Mouse (Mus musculus) megakaryocyte progenitor cell, adult 5-6 weeks (primary cell): ENCODE measurements around the gene Ccdc91. TPM values are rescaled to one million over a fixed set of nuclear protein-coding genes. Genes with fewer than 3 reads are reported as not detected.

Experiments
- ATAC-seq: replicated peaks from 2 replicates; pipeline ENCODE4 v1.8.0; 2016; ENCODE audit warnings: mild to moderate bottlenecking, moderate TSS enrichment, inconsistent platforms; ENCODE audit not compliant: poor library complexity
- total RNA-seq, 2 experiments: library from RNA; stranded (forward) in 1 of 2; stranded (reverse) in 1 of 2; fragments of 157-497, 149-512 nt in 1 of 2; fragments of 200-1000 nt in 1 of 2; gene quantifications; 2 replicates each; pipeline versions ENCODE4 v1.2.3 to v1.2.4; 2015 to 2017

Gene Ccdc91
- total RNA-seq, 2 experiments from 2014 or later = 4.6 to 29.4 TPM

DNA sequence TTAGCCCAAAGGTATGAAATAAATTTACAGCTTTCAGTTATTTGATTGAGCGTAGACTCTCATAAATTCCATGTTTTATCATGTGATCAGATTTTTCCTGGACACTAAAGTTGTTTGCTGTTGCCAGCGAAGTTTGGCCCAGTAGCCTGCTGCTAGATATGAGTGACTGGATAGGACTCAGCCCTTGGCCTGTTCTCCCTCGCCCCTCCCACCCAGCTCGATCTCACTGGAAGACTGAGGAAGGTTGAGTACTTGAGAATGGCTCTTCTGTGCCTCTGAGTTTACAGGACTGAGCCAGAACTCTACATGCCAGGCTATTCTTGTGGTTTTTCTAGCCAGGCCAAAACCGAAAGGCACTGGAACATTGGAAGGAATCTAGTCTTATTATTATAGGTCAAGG lies 93.6 kb downstream of the Ccdc91 start:
- no peak for ATAC-seq

DNA sequence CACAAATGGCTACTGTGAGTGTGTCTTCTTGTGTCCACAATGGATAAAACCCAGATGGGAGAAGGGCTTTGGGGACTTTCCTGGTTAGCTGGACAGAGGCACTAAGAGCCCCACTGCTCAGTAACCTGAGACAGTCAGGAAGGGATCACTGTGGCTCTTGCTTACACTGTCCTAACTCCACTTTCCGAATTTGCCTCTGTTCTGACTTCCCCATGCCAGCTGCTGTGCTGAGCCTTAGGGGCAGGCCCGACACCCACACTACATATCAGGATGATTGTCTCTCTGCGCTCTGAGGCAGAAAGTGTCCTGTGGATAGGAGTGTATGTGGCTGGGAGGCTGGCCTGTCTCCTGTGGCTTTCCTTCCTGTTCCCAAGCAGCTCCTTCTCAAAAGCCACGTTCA lies 97.5 kb downstream of the Ccdc91 start:
- no peak for ATAC-seq

DNA sequence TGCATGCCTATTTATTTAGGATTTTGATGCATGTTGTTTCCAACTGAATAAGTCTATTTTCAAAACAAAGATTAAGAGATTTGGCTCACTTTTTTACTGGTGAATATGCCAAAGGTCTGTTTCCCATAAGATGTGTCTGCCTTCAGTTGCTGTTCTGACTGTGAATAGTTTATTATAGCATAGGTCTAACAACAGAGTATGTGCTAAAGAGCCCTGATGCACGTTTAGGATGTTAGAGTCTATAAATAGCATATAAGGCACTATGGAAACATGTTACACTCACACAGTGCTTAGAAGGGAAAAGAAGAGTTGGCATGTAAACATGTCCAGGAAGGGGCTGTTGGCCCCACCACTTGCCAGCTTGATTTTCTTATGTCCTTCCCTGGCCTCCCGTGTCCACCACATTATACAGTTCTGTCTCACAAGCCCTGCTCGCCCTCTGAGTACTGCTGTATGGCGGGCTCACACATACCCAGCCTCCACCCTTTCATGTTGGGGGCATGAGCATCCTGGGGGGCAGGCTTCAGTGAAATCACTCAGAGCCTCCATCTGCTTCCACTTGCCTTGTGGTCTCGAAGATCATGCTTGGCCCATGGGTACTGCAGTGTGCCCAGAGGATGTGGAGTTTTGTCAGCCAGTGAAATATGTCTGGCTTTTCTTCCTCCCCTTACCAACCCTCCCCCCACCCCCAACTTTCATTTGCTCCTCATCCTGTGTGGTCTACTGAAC lies 99.0 kb downstream of the Ccdc91 start:
- ATAC-seq = peak; percentile 54

DNA sequence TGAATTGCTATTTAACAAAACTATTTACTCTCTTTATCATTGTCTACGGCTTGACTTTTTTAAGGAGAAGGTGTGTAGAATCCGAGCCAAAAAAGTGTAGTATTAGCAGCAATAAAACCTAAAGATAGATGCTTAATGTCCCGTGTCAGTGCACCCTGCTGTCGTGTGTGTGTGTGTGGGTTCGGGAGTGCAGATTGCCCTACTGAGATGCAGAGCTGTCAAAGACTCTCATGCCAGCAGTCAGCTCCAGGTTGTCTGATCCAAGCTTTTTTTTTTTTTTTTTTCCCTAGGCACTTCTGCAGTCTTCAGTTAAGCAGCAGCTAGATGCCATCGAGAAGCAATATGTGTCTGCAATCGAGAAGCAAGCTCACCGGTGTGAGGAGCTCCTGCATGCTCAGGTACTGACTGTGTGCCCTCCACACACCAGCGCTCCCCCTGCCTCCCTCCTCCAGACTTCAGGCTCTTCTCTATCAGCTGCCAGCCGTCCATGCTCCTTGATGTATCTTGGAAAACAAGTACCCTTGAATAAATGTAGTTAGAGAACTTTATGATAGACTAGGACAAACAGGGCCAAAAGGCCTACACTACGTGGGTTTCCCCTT lies 99.7 kb downstream of the Ccdc91 start:
- no peak for ATAC-seq

DNA sequence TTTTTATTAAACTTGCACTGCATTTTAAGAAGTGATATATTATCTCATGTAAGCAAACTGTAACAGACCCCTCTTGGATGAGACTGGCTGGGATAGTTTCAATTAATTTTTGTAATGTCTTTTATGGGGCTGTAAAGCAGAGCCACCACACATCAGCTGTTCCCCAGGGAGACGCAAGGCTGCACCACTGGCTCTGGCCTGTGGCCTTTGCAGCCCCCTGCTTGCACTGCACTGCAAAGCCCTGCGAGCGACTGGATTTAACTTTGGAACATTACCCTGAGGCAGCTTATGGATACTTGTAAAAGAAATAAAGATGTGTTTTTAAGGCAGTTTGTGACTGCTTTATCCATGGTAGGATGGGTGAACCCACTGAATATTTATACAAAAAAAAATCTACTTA lies 112.0 kb downstream of the Ccdc91 start:
- no peak for ATAC-seq

DNA sequence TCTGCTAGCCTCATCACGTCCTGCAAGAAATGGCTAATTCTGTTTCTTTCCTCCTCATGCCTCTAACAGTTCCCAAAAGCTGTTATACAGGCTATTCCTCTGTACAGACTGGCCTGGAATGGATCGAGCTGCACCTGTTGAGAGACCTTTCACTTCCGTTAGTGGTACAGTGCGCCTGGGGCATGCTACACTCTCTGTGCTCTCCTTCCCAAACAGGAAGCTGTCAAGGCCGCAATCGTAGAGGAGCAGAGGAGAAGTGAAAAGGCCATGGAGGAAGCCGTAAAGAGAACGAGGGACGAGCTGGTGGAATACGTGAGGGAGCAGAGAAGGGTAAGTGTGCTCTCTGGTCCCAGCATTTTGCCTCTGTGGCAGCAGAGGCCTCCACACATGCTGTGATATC lies 131.0 kb downstream of the Ccdc91 start:
- ATAC-seq = peak; percentile 90

DNA sequence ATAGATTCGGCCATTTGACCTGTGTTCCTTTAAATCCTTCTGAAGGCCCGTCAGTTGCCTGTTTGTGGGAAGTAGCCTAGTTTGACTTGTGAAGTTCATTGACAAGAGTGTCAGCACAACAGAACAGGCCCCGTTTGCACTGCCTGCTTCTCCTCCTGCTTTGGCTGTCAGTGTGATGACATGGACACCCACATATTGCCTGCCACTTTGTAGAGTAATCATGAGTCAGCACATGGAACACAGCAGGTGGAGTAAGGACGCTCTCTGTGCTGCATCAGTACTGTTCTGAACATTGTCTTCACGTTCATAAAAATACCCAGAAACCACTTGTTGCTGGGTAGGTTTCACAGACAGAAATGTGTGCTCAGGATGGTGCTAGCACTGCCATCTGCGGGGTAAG lies 132.0 kb downstream of the Ccdc91 start:
- ATAC-seq = 0 out of 2 replicates have a peak, but pooled peaks have one; percentile 13

DNA sequence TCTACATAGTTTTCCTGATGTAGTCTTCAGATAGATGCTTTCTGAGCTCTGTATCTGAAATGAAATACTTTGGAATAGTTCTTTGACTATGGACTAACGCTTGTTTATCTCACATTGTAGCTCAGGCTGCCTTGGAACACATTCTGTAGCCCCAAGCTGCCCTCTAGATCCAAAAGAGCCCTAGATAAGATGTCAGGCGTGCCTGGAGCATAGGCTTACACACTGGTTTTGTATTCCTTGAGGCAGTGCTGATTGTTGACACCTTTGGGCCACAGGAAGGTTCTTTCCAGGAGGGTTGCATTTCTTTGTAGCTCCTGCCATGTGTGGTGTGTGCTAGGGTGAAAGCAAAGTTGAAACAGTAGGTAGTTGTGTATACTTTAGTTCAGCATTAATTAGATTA lies 139.7 kb downstream of the Ccdc91 start:
- no peak for ATAC-seq

DNA sequence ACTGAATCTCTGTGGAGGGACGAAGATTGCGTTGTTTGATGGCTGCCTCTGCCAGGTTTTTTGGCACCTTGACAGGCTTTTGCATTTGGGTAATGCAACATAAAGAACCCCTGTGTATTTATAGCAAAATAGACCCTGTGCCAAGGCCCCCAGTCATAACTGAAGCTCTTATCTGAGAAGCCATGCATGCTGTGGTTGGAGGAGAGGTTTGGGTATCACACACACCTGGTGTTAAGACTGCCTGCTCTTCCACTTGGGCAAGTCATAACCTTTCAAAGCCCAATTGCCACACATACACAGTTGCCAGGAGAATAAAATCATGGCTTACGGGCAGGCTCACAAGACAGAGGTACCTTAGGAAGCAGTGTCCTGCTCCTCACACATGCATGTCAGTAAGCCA lies 147.5 kb downstream of the Ccdc91 start:
- peak; percentile 71 for ATAC-seq

DNA sequence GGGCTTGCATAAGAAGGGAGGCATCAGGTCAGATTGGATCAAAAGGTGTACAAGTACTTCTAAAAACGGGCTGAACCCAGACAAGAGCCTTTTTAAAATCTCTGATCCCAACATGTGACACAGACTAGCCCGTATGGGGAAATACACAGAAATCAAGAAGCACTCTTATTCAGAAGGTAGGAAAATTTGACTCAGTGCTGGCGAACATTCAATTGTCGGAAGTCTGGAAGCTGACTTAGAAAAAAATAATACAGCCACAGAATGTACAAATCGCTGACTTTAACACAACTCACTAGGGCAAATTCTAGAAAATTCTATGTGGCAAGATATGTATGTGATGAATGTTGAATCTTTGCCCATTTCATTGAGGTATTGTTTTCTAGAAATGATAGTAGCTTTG lies 160.8 kb downstream of the Ccdc91 start:
- ATAC-seq = no peak

DNA sequence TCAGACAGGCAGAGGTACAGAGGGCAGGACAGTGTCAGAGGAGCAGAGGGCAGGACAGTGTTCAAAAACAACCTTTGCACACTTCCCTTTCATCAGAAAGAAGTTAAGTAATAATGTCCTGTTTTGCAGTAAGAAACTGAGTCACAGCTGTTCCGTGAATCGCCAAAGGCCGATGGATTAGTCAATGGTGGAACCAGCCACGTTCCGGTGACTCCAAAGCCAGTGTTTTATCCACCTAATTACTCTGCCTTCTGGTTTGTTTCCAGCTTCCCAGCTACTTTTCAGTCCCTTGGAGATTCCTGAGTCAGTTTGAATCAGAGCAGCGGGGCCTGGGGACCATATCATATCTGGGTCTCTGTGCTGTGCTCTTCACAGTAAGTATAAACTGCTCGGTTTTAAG lies 168.2 kb downstream of the Ccdc91 start:
- ATAC-seq = no peak

DNA sequence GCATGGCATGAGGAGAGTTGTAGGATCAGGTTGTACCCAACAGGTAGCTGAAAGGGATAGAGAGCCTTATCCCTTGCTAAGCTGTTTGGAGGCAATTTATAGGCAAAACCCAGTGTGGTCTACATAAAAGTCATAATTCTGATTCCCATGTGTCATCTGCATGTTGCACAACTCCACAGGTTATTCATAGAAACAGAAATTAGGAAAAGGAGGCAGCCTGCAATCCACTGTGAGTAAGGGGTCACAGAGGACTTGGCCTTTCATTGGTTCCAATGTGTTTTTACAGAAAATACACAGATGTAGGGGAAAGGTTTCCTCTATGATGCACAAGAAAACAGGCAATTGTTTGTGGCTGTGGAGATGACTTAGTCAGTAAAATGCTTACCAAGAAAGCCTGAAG lies 168.8 kb downstream of the Ccdc91 start:
- no peak for ATAC-seq

DNA sequence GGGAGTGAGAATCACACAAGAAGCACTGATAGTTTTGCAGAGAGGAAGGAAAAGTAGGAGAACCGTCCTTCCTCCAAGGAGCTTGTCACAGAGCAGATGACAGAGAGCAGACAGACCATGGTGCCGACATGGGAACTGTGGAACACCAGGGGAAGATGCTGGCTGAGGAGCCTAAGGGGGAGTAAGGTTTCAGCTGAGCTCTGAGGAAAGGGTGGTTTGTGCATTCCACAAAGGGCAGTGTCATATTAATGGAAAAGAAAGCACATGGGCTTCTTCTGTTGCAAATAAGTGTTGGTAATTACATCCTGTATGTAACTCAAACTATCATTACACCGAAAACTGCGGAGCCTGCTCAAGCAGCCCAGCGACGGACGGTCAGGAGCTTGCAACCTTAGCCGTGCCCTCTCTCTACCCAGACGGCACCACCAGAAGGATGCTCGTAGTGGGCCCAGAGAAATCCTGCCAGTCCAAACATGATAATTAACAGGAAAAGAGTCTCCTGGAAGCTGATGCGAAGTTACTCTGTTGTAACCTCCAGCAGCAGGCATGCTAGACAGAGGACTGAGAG lies 170.9 kb downstream of the Ccdc91 start:
- no peak for ATAC-seq

DNA sequence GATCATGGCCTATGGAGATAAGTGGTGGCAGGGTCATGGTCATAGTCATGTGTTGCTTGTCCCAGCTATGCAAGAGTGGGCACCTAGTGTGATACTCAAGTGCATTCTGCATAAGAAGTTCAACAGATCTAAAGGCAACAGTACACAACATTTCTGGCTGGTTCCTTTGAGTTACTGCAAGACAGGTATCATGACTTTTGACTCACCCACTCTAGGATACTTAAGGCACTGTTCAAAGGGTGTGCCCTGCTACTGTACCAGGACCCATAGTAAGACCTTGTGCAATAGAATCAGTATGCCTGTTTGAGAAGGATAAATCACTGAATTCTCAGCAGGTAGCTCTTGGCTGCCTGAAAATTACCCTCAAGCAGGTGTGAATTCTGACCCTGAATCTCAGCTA lies 182.4 kb downstream of the Ccdc91 start:
- ATAC-seq = no peak

DNA sequence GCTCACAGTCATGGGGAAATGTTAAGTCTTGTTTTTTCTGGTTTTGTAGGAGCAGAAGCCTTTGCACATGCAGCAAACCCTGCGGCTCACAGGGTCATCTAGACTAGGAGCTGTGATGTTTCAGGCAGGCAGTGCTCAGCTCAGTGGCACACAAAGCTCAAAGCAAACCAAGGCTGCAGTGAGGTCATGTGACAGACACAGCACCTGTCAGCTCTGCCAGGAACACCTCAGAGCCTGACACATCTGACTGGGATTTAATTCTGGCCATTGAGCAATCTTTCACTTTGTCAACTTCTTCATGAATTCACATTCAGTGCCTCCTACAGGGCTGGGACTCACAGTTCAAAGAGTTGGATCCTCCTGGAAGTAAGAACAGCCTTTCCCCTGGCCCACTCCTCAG lies 185.1 kb downstream of the Ccdc91 start:
- ATAC-seq = no peak

DNA sequence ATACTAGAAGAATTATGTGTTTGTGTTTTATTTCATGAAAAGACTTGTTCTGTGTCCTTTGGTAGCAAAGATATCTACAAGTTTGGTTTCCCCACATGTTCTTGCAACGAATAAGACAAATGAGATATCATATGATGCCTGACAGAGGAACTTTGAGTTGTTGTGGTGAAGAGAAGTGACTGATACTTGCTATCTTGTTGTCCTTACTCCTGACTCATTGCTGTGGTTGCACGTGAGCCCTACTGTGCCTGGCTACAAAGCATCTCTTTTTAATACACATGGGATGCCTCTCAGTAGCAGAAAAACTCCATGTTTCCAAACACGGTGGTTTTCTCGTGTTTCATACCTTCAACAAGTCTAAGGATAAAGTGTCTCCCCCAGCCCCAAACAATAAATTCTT lies 186.2 kb downstream of the Ccdc91 start:
- no peak for ATAC-seq

DNA sequence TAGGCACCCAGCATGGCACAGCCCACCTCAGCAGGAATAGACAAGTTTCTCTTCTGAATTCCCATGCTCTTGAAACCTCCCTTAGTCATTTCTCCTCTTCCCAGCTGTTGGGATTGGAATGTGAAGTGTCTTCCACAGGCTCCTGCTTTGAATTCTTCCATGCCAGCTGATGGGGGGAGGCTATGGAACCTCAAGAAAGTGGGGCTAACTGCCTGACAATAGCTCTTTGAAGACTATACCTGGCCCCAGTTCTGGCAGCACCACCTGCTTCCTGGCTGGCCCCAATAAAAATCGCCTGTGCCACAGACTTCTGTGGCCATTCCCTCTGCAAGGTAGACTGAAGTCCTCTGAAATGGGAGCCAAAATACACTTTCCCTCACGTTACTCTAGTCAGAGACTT lies 187.0 kb downstream of the Ccdc91 start:
- ATAC-seq = no peak

DNA sequence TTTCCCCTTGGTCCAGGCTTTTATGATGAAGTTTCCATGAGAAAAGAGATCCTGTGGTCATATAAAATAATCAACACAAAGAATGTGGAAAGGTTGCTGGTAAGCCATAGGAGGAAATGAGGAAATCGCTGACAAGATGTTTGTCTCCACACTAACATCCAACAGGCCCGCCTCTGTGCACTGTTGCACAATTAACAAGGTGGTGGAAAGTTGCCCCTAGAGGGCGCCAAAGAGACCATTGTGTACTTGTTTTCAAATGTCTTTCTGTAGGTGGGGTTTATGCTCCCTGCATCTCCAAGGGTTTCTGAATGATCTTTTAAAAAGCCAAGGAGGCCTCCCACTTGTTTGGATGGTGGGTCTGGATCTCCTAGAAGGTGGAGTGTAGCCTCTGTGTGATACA lies 188.7 kb downstream of the Ccdc91 start:
- peak; percentile 98 for ATAC-seq

DNA sequence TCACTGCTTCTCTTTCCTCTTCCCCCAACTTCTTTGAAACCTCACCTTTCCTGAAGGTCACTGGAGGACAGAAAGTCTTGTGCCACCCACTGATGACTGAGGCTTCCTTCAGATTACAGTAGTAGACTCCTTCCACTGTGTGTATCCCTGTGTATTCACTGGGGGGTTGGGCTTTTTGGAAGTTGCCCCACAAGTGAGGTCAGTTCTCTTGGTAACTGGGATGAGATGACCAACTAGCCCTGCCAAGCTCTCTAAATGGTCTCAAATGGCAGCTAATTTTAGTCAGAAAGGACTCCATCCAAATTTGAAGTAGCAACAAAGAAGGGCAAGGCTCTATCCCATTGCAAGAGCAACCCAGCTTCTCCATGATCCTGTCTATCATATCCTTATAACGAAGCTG lies 195.7 kb downstream of the Ccdc91 start:
- ATAC-seq = no peak

DNA sequence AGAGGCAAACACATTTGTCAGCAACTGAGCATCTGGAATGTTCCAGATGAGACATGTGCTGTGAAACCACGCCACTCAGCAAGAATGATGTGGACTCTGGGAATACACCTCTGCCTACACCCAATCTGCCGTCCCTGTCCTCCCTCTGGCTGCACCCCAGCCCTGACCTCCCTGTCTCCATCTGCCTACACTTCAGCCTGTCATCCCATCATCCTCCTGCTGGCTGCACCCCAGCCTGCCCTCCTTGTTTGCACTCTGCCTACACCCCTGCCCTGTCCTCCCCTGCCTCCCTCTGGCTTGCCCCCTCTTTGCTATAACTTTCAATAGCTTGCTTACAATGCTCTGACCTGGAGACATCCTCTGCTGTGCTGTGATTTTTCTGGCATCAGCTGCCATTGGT lies 196.9 kb downstream of the Ccdc91 start:
- no peak for ATAC-seq

DNA sequence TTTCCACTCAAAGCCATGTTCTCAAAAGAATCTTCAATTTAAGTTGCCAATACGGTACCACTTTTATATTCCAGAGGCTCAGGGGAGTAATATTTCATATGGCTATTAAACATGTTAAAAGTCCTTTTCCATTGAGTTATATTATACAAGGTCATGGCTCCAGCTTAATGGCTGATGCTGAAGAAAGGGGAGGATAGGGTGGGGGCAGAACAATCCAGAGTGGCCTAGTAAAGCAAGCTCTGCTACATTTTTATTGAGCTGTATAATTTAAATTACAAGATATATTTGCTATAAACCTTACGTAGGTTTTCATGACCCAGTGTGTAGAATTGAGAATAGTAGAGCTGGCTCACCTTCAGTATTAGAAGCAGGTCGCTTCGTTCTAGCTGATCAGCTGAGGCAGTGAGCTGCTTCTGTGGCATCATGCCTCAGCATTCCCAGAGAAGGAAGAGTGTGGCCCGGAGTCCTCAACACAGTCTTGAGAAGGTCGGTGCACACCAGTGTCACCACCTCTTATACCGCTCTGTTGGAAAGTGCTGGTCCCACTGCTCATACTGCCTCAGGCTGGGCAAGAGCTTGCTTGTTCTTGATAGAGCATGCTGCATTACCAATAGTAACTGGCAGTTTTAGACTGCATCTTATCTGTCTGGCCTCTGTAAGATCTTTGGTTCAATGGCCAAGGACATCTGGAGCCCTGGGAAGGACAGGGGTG lies 199.6 kb downstream of the Ccdc91 start:
- no peak for ATAC-seq

DNA sequence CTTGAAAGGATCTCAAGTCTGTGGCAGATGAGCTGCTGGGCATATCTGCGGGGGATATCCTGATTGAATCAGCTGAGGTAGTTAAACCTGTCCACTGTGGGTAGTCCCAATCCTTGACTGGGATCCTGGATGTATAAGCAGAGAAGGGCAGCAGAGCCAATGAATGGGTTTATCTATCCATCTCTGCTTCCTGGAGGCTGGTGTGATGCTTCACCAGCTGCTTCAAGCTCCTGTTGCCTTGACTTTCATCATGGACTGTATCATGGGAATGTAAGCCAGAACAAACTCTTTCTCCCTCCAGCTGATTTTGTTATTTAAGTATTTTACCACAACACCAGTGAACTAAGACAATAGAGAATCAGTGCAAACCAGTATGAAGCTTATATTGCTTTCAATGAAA lies 200.6 kb downstream of the Ccdc91 start:
- ATAC-seq = no peak
